Mouse (Mus musculus) lung, embryonic 14.5 days (tissue): Measurements from ENCODE around the gene Abcf2. TPM values are rescaled to one million over a fixed set of nuclear protein-coding genes. Genes with fewer than 3 reads are reported as not detected.

Source experiments
- ATAC-seq: fragments of 200-750 bp; cut with Nextera tagmentation; 2 replicates; pipeline ENCODE4 v1.8.0; 2017; ENCODE audit warnings: mild to moderate bottlenecking, moderate TSS enrichment, moderate library complexity; ENCODE audit not compliant: insufficient read depth
- DNase-seq: peaks from one replicate; pipeline ENCODE4 v3.0.0-alpha.2; 2015
- H3K27ac ChIP-seq: fragments of 300-500 bp; sonication (generic); 2 replicates; pipeline ENCODE4 v1.5.1; 2014; ENCODE audit warnings: low read depth, mild to moderate bottlenecking, moderate library complexity
- H3K27me3 ChIP-seq: fragments of 300-500 bp; sonication (generic); 2 replicates; pipeline ENCODE4 v1.6.1; 2014; ENCODE audit warnings: low read length, control low read depth; ENCODE audit not compliant: insufficient read depth
- H3K36me3 ChIP-seq: fragments of 300-500 bp; sonication (generic); 2 replicates; pipeline ENCODE4 v1.6.1; 2014; ENCODE audit warnings: control low read depth; ENCODE audit not compliant: insufficient read depth
- H3K4me1 ChIP-seq: fragments of 300-500 bp; sonication (generic); 2 replicates; pipeline ENCODE4 v1.6.1; 2014; ENCODE audit warnings: antibody characterized with exemption, control low read depth; ENCODE audit not compliant: insufficient read depth
- H3K4me2 ChIP-seq: fragments of 300-500 bp; sonication (generic); 2 replicates; pipeline ENCODE4 v1.6.1; 2014; ENCODE audit warnings: mild to moderate bottlenecking
- H3K4me3 ChIP-seq: fragments of 300-500 bp; sonication (generic); 2 replicates; pipeline ENCODE4 v1.5.1; 2014; ENCODE audit warnings: low read depth, low read length
- H3K9ac ChIP-seq: fragments of 300-500 bp; sonication (generic); 2 replicates; pipeline ENCODE4 v1.6.1; 2014
- H3K9me3 ChIP-seq: fragments of 300-500 bp; sonication (generic); 2 replicates; pipeline ENCODE4 v1.6.1; 2016; ENCODE audit warnings: low read depth, low read length, control low read depth
- CTCF ChIP-seq: IDR thresholded peaks from 2 replicates; pipeline ENCODE4 v1.5.1; 2016; ENCODE audit warnings: antibody characterized with exemption, low read depth
- WGBS: fragments of 180-500 bp; shearing (Covaris S2); extraction: QIAGEN DNeasy Blood & Tissue Kit; methylation state at CpG from one replicate; pipeline ENCODE4 v1.1.7; 2014; 5-methylcytosine and 5-hydroxymethylcytosine counted together
- polyA plus RNA-seq: library from polyadenylated mRNA; unstranded; fragments of >200 nt; fragmentation: Nextera tagmentation; extraction: Ambion mirVana; gene quantifications from 2 replicates; pipeline ENCODE4 v1.2.1, GENCODE M21; 2014

The Abcf2 gene
- 119 and 120 TPM in 2 replicates for polyA plus RNA-seq

DNA sequence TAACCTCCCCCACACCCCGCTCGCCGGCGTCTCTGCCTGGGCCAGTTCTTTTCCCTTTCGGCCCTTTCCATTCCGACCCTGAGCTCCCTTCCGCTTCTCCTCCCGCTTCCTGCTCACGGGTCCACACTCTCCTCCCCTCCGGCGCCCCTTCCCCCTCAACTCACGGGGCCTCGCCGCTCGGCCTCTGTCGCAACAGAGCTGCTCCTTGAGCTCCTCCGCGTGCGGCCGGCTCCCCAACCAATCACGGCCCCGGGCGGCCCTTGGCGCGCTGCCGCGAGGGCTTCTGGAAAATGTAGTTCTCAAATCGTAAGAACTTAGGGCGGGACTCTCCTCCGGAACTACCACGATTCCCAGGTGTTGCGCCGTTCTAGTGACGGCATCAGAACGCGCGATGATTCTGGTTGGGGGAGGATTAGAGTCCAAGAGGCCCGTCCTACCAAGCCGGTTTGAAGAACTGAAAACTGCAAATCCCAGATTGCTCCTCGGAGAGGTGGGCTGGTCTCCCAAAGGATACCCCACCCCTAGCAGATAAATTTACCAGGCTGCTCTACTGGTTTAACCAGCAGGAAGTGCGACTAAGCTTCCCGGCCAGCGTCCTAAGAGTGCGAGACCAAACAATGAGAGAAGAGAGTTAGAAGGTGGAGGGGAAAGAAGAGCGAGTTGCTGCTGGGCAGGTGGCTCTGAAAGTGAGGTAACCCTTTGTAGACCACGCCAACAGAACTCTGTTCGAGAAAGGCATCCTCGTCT is at the start of gene Abcf2:
Gene Abcf2, minus strand, starts transcription at position 285 of the 747 bp plus-strand sequence.
- Histone ChIP-seq H3K4me1 (peaks cover 5% of the 10 kb centered on the region; the same call in 1 of the 2 replicates), H3K4me3 (peak within 1 kb of the TSS; percentile 66), H3K9ac (peak within 1 kb of the TSS; percentile 60), H3K27ac (peak within 1 kb of the TSS; percentile 90), H3K36me3 (peaks cover 28% of the 10 kb centered on the region), H3K27me3 (no peaks in the 10 kb centered on the region), H3K4me2 (peak within 1 kb of the TSS; percentile 74), H3K9me3 (no peaks in the 10 kb centered on the region)
- DNase-seq: peak; percentile 100
- WGBS: under 1% methylated on average over 48 of the region's 48 CpGs
- no peak for TF ChIP-seq CTCF
- peak; percentile 97 for ATAC-seq

DNA sequence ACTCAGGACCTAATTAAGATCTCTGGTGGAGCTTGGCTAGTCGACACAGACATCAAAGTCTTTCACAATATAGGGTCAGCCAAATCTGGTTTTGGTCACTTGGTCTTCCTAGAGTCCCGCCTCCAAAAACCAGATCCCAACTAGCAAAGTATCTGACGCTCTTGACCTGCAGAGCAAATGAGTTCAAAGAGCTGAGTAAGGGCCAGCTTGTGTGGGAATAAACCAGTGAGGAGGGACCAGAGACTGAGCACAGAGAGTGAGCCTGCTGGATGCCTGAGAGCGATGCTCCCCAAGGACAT is 47.5 kb upstream of the Abcf2 start:
- Histone ChIP-seq H3K27ac (no peak overlapping the region), H3K36me3 (no peaks in the 10 kb centered on the region), H3K4me3 (0 out of 2 replicates have a peak overlapping the region, but pooled peaks have one; percentile 46), H3K9ac (no peak overlapping the region), H3K27me3 (peaks cover 18% of the 10 kb centered on the region), H3K4me1 (no peaks in the 10 kb centered on the region), H3K9me3 (no peaks in the 10 kb centered on the region), H3K4me2 (0 out of 2 replicates have a peak overlapping the region, but pooled peaks have one; percentile 67)
- ATAC-seq: 0 out of 2 replicates have a peak, but pooled peaks have one; percentile 29
- 29% methylated on average over 4 of the region's 4 CpGs for WGBS
- no peak for TF ChIP-seq CTCF
- no peak for DNase-seq

DNA sequence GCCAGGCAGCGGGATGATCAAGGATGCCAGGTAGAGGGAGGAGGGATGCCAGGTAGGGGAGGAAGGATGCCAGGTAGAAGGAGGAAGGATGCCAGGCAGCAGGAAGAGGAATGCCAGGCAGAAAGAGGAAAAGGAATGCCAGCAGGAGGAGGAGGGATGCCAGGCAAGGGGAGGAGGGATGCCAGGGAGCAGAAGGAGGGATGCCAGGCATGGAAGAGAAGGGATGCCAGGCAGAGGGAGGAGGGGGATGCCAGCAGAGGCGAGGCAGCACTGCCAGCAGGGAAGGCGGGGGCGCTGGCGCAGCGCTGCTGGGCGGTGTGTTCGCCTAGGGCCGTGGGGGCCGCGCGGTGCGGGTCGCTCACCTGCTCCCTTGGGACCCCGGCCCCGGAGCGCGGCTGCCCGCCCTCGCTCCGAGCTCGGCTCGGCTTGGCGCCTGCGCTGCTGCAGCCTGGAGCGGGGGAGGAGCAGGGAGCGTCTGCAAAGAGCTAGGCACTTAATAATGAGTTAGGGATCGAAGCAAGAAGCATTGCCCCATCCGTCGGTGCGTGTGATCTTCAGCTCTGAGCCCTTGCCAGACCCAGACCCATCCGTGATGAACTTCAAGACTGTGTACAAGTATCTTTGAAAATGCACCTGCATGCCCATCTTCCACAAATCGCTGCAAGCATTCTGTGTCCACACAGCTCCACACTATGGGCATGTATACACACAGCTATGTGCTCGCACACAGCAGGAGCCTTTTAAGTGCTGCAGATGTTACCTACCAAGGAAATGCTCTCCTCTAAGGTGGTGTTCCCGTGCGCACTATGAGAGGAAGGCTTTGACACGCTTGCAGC is 46.9 kb upstream of the Abcf2 start, which contains the start of gene Smarcd3:
Gene Smarcd3, minus strand, starts transcription at position 426 of the 836 bp plus-strand sequence.
- TF ChIP-seq CTCF: no peak
- DNase-seq: peak; percentile 71
- Histone ChIP-seq H3K4me1 (no peaks in the 10 kb centered on the region), H3K9ac (peak within 1 kb of the TSS; percentile 45), H3K36me3 (no peaks in the 10 kb centered on the region), H3K4me3 (peak within 1 kb of the TSS; percentile 46), H3K4me2 (peak within 1 kb of the TSS; percentile 67), H3K9me3 (no peaks in the 10 kb centered on the region), H3K27me3 (peaks cover 18% of the 10 kb centered on the region), H3K27ac (no peak within 1 kb of the TSS)
- ATAC-seq: peak; percentile 64; the same call in 1 of the 2 replicates
- WGBS: 3% methylated on average over 37 of the region's 37 CpGs

DNA sequence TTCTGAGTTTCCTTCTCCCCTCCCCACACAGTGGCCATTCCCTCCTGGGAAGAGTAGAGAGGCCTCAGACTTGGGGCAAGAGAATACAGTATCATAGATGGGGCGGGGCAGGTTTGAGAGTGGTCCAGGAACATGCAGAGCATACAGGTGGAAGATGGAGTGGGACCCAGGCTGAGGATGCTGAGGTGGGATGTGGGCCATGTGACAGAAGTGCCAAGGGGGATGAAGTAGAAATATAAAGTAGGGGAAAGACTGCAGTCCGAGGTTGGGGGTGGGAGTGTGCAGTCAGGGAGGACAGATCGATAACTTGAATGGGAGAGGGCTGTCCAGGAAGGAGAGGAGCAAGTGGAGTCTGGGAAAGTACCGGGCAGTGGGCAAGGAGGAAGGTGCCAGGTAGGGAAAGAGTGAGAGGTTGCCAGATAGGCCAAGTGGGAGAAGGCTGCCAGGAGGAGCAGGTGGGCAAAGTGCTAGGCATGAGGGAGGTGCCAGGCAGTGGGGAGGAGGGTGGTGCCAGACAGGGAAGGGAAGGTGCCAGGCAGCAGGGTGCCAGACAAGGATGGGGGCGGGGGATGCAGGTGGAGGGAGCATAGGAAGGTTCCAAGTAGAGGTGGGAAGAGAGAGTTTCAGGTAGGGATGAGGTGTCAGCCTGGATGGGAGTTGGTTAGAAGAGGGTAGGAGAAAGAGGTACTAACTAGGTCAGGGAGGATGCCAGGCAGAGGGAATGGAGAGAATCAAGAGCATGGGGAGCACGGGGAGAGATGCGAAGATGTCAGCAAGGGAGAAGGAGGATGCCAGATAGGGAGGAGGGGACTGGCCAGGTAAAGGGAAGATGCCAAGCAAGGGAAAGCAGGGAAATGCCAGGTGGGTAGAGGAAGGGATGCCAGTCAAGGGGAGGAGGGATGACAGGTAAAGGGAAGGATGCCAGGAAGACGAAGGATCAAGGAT is 46.0 kb upstream of the Abcf2 start:
- Histone ChIP-seq H3K27me3 (peaks cover 18% of the 10 kb centered on the region), H3K4me2 (peak overlapping the region; percentile 67), H3K4me3 (peak overlapping the region; percentile 46; the same call in 1 of the 2 replicates)

DNA sequence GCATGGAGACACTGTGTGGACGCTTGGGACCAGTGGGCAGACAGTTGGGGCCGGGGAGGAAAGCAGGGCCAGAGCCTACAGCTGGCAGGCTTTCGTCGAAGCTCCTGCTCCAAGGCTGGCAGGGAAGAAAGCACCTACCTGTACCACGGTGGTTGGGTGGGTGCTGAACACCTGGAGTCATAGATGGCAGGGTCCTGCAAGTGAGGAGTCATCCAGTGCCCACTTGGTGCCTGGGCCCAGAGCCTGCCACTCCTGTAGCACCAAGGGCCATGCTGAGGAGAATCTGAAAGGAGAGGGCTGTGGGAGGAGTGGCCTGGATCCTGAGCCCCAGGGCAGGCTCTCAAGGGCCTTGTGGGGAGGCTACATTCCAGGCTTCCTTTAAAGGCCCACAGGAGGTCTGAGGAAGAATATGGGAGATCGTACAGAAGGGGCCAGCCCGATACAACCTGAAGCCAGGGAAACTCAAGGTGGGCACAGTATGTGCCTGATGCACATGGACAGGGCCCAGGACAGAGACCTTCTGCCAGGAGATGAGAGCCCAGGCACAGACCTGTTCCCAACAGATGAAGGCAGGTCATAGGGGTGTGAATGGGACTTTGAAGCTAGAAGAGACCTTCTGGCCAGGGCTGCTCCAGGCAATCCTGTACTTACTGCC is 45.2 kb upstream of the Abcf2 start:
- WGBS: 58% methylated on average over 7 of the region's 7 CpGs
- Histone ChIP-seq H3K9me3 (no peaks in the 10 kb centered on the region), H3K9ac (no peak overlapping the region), H3K4me3 (no peak overlapping the region), H3K4me1 (no peaks in the 10 kb centered on the region), H3K27ac (no peak overlapping the region), H3K27me3 (peaks cover 18% of the 10 kb centered on the region), H3K4me2 (no peak overlapping the region), H3K36me3 (no peaks in the 10 kb centered on the region)
- no peak for TF ChIP-seq CTCF
- DNase-seq (no peak), ATAC-seq (no peak)

More for the DNA sequence above, 46.0 kb upstream of the Abcf2 start:
- Histone ChIP-seq H3K9me3 (no peaks in the 10 kb centered on the region), H3K4me1 (no peaks in the 10 kb centered on the region), H3K27ac (no peak overlapping the region), H3K9ac (no peak overlapping the region), H3K36me3 (no peaks in the 10 kb centered on the region)
- WGBS: 35% methylated on average over 8 of the region's 8 CpGs
- ATAC-seq (0 out of 2 replicates have a peak, but pooled peaks have one; percentile 22), DNase-seq (no peak)
- TF ChIP-seq CTCF: no peak

DNA sequence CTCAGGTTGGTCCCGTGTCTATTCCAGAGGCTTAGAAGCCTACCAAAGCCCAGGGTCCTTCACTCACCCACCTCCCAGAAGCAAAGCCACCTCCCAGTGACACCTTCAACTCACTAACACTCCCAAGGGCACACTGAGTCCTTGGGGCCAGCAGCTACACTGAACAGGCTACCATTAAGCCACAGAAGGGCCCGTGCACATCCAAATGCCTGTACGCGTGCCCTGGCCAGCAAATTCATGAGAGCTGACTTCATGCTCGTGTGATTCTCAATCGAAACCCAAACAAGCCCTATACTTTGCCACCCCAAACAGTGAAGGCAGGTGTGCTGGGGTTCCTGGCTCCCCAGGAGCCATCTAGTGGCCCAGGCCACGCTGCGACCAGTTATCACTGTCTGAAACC is 43.4 kb upstream of the Abcf2 start:
- no peak overlapping the region for H3K27ac ChIP-seq

More for the DNA sequence above, 43.4 kb upstream of the Abcf2 start:
- H3K9me3 ChIP-seq: no peaks in the 10 kb centered on the region
- peaks cover 18% of the 10 kb centered on the region for H3K27me3 ChIP-seq
- DNase-seq (no peak), ATAC-seq (no peak)
- no peak for TF ChIP-seq CTCF
- 68% methylated on average over 8 of the region's 8 CpGs for WGBS
- H3K4me1 ChIP-seq: no peaks in the 10 kb centered on the region
- H3K9ac ChIP-seq: no peak overlapping the region
- no peak overlapping the region for H3K4me2 ChIP-seq
- no peak overlapping the region for H3K4me3 ChIP-seq
- no peaks in the 10 kb centered on the region for H3K36me3 ChIP-seq
